Mouse (Mus musculus): ENCODE measurements at regions not wholly inside any gene's neighbourhood (a gene's known extent, or its start where the extent isn't known, plus 50 kb on each side); places are given as distances from the start of the nearest gene placed in this dataset.

GRCm38 (mm10) chr2:21067292-21067850 lies 98.7 kb upstream of the Arhgap21 start:
- 88% methylated on average over 9 of the region's 9 CpGs for WGBS
- Histone ChIP-seq H3K4me3 (ENCODE audit: low read depth, low read length) (no peak overlapping the region), H3K4me2 (ENCODE audit: low read depth) (no peak overlapping the region), H3K9me3 (ENCODE audit: control insufficient read depth, low read length) (no peaks in the 10 kb centered on the region), H3K27ac (ENCODE audit: low read depth, low read length) (no peak overlapping the region), H3K27me3 (ENCODE audit: control insufficient read depth, insufficient read depth, low read length) (no peaks in the 10 kb centered on the region), H3K36me3 (ENCODE audit: control insufficient read depth, insufficient read depth, low read length) (no peaks in the 10 kb centered on the region), H3K9ac (ENCODE audit: low read length) (no peak overlapping the region), H3K4me1 (ENCODE audit: control insufficient read depth, insufficient read depth, low read length) (no peaks in the 10 kb centered on the region)
- ATAC-seq (ENCODE audit: insufficient read depth, low FRiP score, low TSS enrichment) (no peak), DNase-seq (ENCODE audit: low spot score) (no peak)

GRCm38 (mm10) chr2:21060347-21060650 lies 91.6 kb upstream of the Arhgap21 start:
- WGBS: 48% methylated on average over 2 of the region's 2 CpGs
- DNase-seq (ENCODE audit: low spot score) (peak; percentile 41), ATAC-seq (ENCODE audit: insufficient read depth, low FRiP score, low TSS enrichment) (peak; percentile 81)
- no peaks in the 10 kb centered on the region for H3K9me3 ChIP-seq (ENCODE audit: control insufficient read depth, low read length)
- no peaks in the 10 kb centered on the region for H3K36me3 ChIP-seq (ENCODE audit: control insufficient read depth, insufficient read depth, low read length)
- H3K27me3 ChIP-seq (ENCODE audit: control insufficient read depth, insufficient read depth, low read length): no peaks in the 10 kb centered on the region
- no peak overlapping the region for H3K4me2 ChIP-seq (ENCODE audit: low read depth)
- H3K9ac ChIP-seq (ENCODE audit: low read length): no peak overlapping the region
- peaks cover 3% of the 10 kb centered on the region; the same call in 1 of the 2 replicates for H3K4me1 ChIP-seq (ENCODE audit: control insufficient read depth, insufficient read depth, low read length)
- no peak overlapping the region for H3K4me3 ChIP-seq (ENCODE audit: low read depth, low read length)
- H3K27ac ChIP-seq (ENCODE audit: low read depth, low read length): no peak overlapping the region; the same call in 1 of the 2 replicates

GRCm38 (mm10) chr2:21059618-21060346 lies 91.1 kb upstream of the Arhgap21 start:
- Histone ChIP-seq H3K4me2 (ENCODE audit: low read depth) (no peak overlapping the region), H3K27me3 (ENCODE audit: control insufficient read depth, insufficient read depth, low read length) (no peaks in the 10 kb centered on the region), H3K9ac (ENCODE audit: low read length) (no peak overlapping the region), H3K9me3 (ENCODE audit: control insufficient read depth, low read length) (no peaks in the 10 kb centered on the region), H3K4me1 (ENCODE audit: control insufficient read depth, insufficient read depth, low read length) (peaks cover 3% of the 10 kb centered on the region; the same call in 1 of the 2 replicates), H3K36me3 (ENCODE audit: control insufficient read depth, insufficient read depth, low read length) (no peaks in the 10 kb centered on the region), H3K4me3 (ENCODE audit: low read depth, low read length) (no peak overlapping the region), H3K27ac (ENCODE audit: low read depth, low read length) (peak overlapping the region; percentile 15)
- DNase-seq (ENCODE audit: low spot score): peak; percentile 13
- ATAC-seq (ENCODE audit: insufficient read depth, low FRiP score, low TSS enrichment): no peak
- 22% methylated on average over 3 of the region's 3 CpGs for WGBS

DNA sequence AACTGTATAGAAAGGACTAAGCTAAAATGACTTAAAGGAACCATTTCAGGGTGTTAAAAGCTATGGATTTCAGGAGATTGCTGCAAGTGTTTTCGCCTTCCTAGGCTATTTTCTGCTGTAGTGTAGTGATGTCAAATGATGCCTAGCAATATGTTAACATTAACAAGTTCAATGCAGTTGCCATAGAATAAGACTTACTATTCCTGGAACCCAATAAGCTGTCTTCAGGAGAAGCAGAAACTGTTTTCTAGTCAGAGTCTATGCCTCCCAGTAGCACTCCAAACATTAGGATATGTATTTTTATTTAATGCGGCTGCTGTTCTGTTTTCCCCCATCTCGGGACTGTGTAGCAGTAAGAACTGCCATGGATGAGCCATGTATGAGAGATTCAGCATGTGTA lies 90.3 kb upstream of the Arhgap21 start:
- Histone ChIP-seq H3K27ac (ENCODE audit: low read depth, low read length) (no peak overlapping the region), H3K4me2 (ENCODE audit: low read depth) (no peak overlapping the region), H3K4me1 (ENCODE audit: control insufficient read depth, insufficient read depth, low read length) (peaks cover 3% of the 10 kb centered on the region; the same call in 1 of the 2 replicates), H3K36me3 (ENCODE audit: control insufficient read depth, insufficient read depth, low read length) (no peaks in the 10 kb centered on the region), H3K9me3 (ENCODE audit: control insufficient read depth, low read length) (no peaks in the 10 kb centered on the region), H3K9ac (ENCODE audit: low read length) (no peak overlapping the region), H3K27me3 (ENCODE audit: control insufficient read depth, insufficient read depth, low read length) (no peaks in the 10 kb centered on the region), H3K4me3 (ENCODE audit: low read depth, low read length) (no peak overlapping the region)
- DNase-seq (ENCODE audit: low spot score): no peak
- 91% methylated on average over 3 of the region's 3 CpGs for WGBS
- no peak for ATAC-seq (ENCODE audit: insufficient read depth, low FRiP score, low TSS enrichment)

DNA sequence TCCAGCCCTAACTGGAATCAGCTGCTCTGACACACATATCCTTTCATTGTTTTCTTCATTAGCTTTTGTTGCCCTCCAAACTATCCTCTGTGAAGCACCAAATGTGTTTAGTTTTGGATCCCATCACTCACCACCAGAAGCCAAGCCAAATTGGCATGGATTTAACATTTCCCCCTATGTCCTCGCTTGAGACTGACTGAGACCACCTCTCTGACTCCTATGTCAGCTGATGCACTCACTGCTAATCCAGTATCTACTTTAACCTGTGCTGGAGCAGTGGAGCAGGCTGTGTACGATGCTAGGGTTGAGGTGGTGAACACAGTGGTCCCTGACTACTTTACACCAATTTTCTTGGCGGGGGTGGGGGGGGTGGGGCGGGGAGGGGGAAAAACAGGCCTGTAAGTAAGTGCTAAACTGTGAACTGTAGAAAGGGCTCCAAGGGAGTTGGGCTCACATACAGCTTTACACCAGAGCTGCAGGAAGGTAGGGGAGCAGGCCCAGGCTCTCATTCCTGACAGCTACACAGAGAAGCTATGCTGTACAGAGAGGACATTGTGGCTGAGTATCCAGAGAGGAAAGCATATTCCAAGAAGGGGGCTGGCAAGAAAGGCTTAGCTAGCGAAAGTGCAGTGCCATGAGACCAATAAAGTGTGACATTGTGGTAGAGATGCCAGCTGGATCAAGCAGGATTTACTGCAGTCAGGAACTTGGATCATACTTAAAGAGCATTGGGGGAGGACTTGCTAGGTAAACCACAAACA lies 87.9 kb upstream of the Arhgap21 start:
- 78% methylated on average over 5 of the region's 5 CpGs for WGBS
- H3K9ac ChIP-seq (ENCODE audit: low read length): no peak overlapping the region
- no peak for ATAC-seq (ENCODE audit: insufficient read depth, low FRiP score, low TSS enrichment)
- H3K36me3 ChIP-seq (ENCODE audit: control insufficient read depth, insufficient read depth, low read length): no peaks in the 10 kb centered on the region
- no peaks in the 10 kb centered on the region for H3K9me3 ChIP-seq (ENCODE audit: control insufficient read depth, low read length)
- no peak for DNase-seq (ENCODE audit: low spot score)
- no peak overlapping the region for H3K4me2 ChIP-seq (ENCODE audit: low read depth)
- peaks cover 3% of the 10 kb centered on the region; the same call in 1 of the 2 replicates for H3K4me1 ChIP-seq (ENCODE audit: control insufficient read depth, insufficient read depth, low read length)
- H3K27me3 ChIP-seq (ENCODE audit: control insufficient read depth, insufficient read depth, low read length): no peaks in the 10 kb centered on the region
- no peak overlapping the region for H3K27ac ChIP-seq (ENCODE audit: low read depth, low read length)
- no peak overlapping the region for H3K4me3 ChIP-seq (ENCODE audit: low read depth, low read length)

DNA sequence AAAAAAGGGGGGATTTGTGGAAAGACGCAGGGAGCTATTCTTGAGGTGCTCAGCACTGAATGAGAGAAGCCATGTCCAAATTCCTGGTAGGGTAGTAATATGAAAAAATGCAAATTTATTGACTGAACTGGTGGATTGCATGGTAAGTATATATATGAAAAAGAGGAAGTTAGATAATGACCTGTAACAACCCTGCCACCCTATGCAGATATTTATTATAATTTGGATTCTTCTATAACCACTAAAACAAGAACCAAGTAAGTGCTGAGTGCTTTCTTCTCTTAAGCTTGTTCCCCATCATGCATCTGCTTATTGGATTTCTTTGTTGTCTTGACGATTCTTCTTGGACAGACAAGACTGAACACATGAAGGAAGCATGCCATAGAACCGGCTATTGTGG lies 86.7 kb upstream of the Arhgap21 start:
- Histone ChIP-seq H3K27me3 (ENCODE audit: control insufficient read depth, insufficient read depth, low read length) (no peaks in the 10 kb centered on the region), H3K9me3 (ENCODE audit: control insufficient read depth, low read length) (no peaks in the 10 kb centered on the region), H3K4me3 (ENCODE audit: low read depth, low read length) (no peak overlapping the region), H3K4me2 (ENCODE audit: low read depth) (no peak overlapping the region), H3K4me1 (ENCODE audit: control insufficient read depth, insufficient read depth, low read length) (peaks cover 3% of the 10 kb centered on the region; the same call in 1 of the 2 replicates), H3K9ac (ENCODE audit: low read length) (no peak overlapping the region), H3K27ac (ENCODE audit: low read depth, low read length) (no peak overlapping the region), H3K36me3 (ENCODE audit: control insufficient read depth, insufficient read depth, low read length) (no peaks in the 10 kb centered on the region)
- DNase-seq (ENCODE audit: low spot score): no peak
- ATAC-seq (ENCODE audit: insufficient read depth, low FRiP score, low TSS enrichment): no peak
- WGBS: 91% methylated on average over 3 of the region's 3 CpGs

GRCm38 (mm10) chr2:21054325-21055082 lies 85.8 kb upstream of the Arhgap21 start:
- no peaks in the 10 kb centered on the region for H3K27me3 ChIP-seq (ENCODE audit: control insufficient read depth, insufficient read depth, low read length)
- 82% methylated on average over 6 of the region's 6 CpGs for WGBS
- no peak overlapping the region for H3K4me2 ChIP-seq (ENCODE audit: low read depth)
- no peak overlapping the region for H3K4me3 ChIP-seq (ENCODE audit: low read depth, low read length)
- no peaks in the 10 kb centered on the region for H3K9me3 ChIP-seq (ENCODE audit: control insufficient read depth, low read length)
- H3K36me3 ChIP-seq (ENCODE audit: control insufficient read depth, insufficient read depth, low read length): no peaks in the 10 kb centered on the region
- DNase-seq (ENCODE audit: low spot score) (no peak), ATAC-seq (ENCODE audit: insufficient read depth, low FRiP score, low TSS enrichment) (no peak)
- no peak overlapping the region for H3K27ac ChIP-seq (ENCODE audit: low read depth, low read length)
- H3K4me1 ChIP-seq (ENCODE audit: control insufficient read depth, insufficient read depth, low read length): 0 out of 2 replicates have a peak, but pooled peaks cover under 1% of the 10 kb centered on the region
- H3K9ac ChIP-seq (ENCODE audit: low read length): no peak overlapping the region

- Histone ChIP-seq H3K4me1 (ENCODE audit: control insufficient read depth, insufficient read depth, low read length) (no peaks in the 10 kb centered on the region), H3K4me3 (ENCODE audit: low read depth, low read length) (no peak overlapping the region), H3K4me2 (ENCODE audit: low read depth) (no peak overlapping the region), H3K36me3 (ENCODE audit: control insufficient read depth, insufficient read depth, low read length) (no peaks in the 10 kb centered on the region), H3K27ac (ENCODE audit: low read depth, low read length) (no peak overlapping the region), H3K9ac (ENCODE audit: low read length) (no peak overlapping the region), H3K27me3 (ENCODE audit: control insufficient read depth, insufficient read depth, low read length) (no peaks in the 10 kb centered on the region), H3K9me3 (ENCODE audit: control insufficient read depth, low read length) (no peaks in the 10 kb centered on the region)
- WGBS: 77% methylated on average over 5 of the region's 5 CpGs
- ATAC-seq (ENCODE audit: insufficient read depth, low FRiP score, low TSS enrichment): no peak
- no peak for DNase-seq (ENCODE audit: low spot score)
Measured at GRCm38 (mm10) chr2:21053596-21053995, 84.9 kb upstream of the Arhgap21 start.
